Mouse (Mus musculus) liver, embryonic 14.5 days (tissue): ENCODE results near the gene Adam8. TPM values are rescaled to one million over a fixed set of nuclear protein-coding genes. Genes with fewer than 3 reads are reported as not detected.

Source experiments
- ATAC-seq: fragments of 200-750 bp; cut with Nextera tagmentation; 2 replicates; pipeline ENCODE4 v1.8.0; 2017; ENCODE audit warnings: moderate number of reproducible peaks, mild to moderate bottlenecking, moderate library complexity; ENCODE audit not compliant: insufficient read depth
- DNase-seq, 3 experiments: peaks; one replicate each; pipeline ENCODE4 v3.0.0-alpha.2; 2012 to 2013; ENCODE audit warnings: low read depth in 3 of 3, low spot score in 3 of 3
- H3K27ac ChIP-seq: fragments of 300-500 bp; sonication (generic); 2 replicates; pipeline ENCODE4 v1.5.1; 2014; ENCODE audit warnings: moderate library complexity, mild to moderate bottlenecking, control low read depth, inconsistent platforms
- H3K27me3 ChIP-seq: fragments of 300-500 bp; sonication (generic); 2 replicates; pipeline ENCODE4 v1.6.1; 2014; ENCODE audit warnings: mild to moderate bottlenecking, low read length, moderate library complexity; ENCODE audit not compliant: control insufficient read depth, insufficient read depth
- H3K36me3 ChIP-seq: fragments of 300-500 bp; sonication (generic); replicated peaks from 2 replicates; pipeline ENCODE4 v1.6.1; 2014; ENCODE audit warnings: low read depth; ENCODE audit not compliant: control insufficient read depth, insufficient read depth
- H3K4me1 ChIP-seq, 2 experiments: fragments of 200-500 bp in 1 of 2; fragments of 300-500 bp in 1 of 2; sonication (generic) in 1 of 2; replicated peaks; 2 replicates each; pipeline ENCODE4 v1.6.1; 2012 to 2014; ENCODE audit warnings: antibody characterized with exemption in 1 of 2, inconsistent platforms in 1 of 2, low read length in 1 of 2; ENCODE audit not compliant: control insufficient read depth in 2 of 2, insufficient read depth in 2 of 2
- H3K4me2 ChIP-seq: fragments of 300-500 bp; sonication (generic); 2 replicates; pipeline ENCODE4 v1.6.1; 2014; ENCODE audit warnings: low read depth, mild to moderate bottlenecking, control low read depth, moderate library complexity
- H3K4me3 ChIP-seq, 2 experiments: fragments of 200-500 bp in 1 of 2; fragments of 300-500 bp in 1 of 2; sonication (generic) in 1 of 2; 2 replicates each; pipeline ENCODE4 v1.5.1; 2012 to 2014; ENCODE audit warnings: low read depth in 2 of 2, low read length in 2 of 2, mild to moderate bottlenecking in 2 of 2, control low read depth in 1 of 2, inconsistent platforms in 1 of 2, moderate library complexity in 1 of 2; ENCODE audit not compliant: insufficient read depth in 1 of 2
- H3K9ac ChIP-seq: fragments of 300-500 bp; sonication (generic); replicated peaks from 2 replicates; pipeline ENCODE4 v1.6.1; 2014; ENCODE audit warnings: mild to moderate bottlenecking, control low read depth, moderate library complexity
- H3K9me3 ChIP-seq: fragments of 300-500 bp; sonication (generic); 2 replicates; pipeline ENCODE4 v1.6.1; 2016; ENCODE audit warnings: low read length, mixed read lengths; ENCODE audit not compliant: control insufficient read depth
- CTCF ChIP-seq: IDR thresholded peaks from 2 replicates; pipeline ENCODE4 v1.5.1; 2016; ENCODE audit warnings: antibody characterized with exemption, low read depth, control low read depth
- EP300 ChIP-seq: IDR thresholded peaks from 2 replicates; pipeline ENCODE4 v1.6.1; 2016; ENCODE audit warnings: antibody characterized with exemption, low read depth
- WGBS: fragments of 180-500 bp; shearing (Covaris S2); extraction: QIAGEN DNeasy Blood & Tissue Kit; methylation state at CpG from one replicate; pipeline ENCODE4 v1.1.7; 2014; ENCODE audit not compliant: insufficient replicate concordance; 5-methylcytosine and 5-hydroxymethylcytosine counted together
- polyA plus RNA-seq, 2 experiments: library from polyadenylated mRNA; depleted of rRNA in 1 of 2; stranded (reverse) in 1 of 2; unstranded in 1 of 2; fragments of >200 nt; fragmentation: Nextera tagmentation in 1 of 2; extraction: Ambion mirVana in 1 of 2; gene quantifications; 2 replicates each; pipeline versions ENCODE4 v1.2.1 to v1.2.3; 2012 to 2014

Gene Adam8
- polyA plus RNA-seq, 2 experiments: 0.46 to 0.83 TPM

DNA sequence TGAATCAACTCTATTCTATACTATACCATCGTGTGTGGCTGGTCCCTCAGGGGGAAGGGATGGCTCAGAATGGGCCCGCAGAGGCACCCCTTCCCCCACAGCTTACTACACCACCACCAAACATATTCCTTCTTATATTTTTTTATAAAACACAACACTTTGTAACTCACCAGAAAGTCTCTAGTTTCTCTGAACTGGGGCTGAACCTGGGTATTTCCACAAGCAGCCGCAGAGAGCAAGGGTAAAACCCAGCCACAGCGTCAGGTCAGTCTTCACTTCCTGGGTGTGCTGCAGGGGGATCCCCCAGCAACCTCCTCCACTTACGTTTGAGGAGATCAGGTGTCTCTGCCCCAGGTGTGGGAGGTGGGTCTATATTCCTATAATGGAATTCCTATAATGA lies 23.9 kb downstream of the Adam8 start:
- H3K4me3 ChIP-seq: no peak overlapping the region
- TF ChIP-seq EP300 (no peak), CTCF (no peak)
- ATAC-seq: no peak
- H3K9me3 ChIP-seq: no peaks in the 10 kb centered on the region
- 47% methylated on average over 5 of the region's 5 CpGs for WGBS
- H3K4me1 ChIP-seq: no peaks in the 10 kb centered on the region; a peak in 1 of 4 replicates
- no peak overlapping the region for H3K27ac ChIP-seq
- no peak overlapping the region for H3K4me2 ChIP-seq
- H3K9ac ChIP-seq: no peak overlapping the region
- no peaks in the 10 kb centered on the region; the same call in 1 of the 2 replicates for H3K27me3 ChIP-seq
- no peaks in the 10 kb centered on the region for H3K36me3 ChIP-seq
- DNase-seq: no peak

DNA sequence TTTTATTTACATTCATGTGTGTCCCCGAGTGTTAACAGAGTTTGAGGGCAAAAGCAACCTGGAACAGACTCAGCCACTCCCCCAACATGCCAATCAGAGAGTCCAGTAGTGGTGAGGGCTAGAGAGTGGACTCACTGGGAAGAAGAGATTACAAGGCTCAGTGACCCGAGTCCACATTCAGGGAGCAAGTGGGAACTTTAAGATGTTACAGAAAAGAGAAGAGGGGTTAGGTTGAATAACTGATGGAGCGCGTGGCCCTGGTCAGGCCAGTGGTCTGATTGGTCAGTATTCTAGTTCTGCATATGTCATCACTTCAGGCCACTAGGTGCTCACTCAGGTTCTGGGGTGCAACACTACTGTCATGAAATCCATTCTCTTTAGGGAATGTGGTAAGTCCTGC lies 25.2 kb downstream of the Adam8 start:
- H3K4me1 ChIP-seq: no peaks in the 10 kb centered on the region; a peak in 1 of 4 replicates
- no peak overlapping the region for H3K4me2 ChIP-seq
- H3K9me3 ChIP-seq: no peaks in the 10 kb centered on the region
- WGBS: 23% methylated on average over 4 of the region's 4 CpGs
- H3K36me3 ChIP-seq: no peaks in the 10 kb centered on the region
- no peak overlapping the region for H3K27ac ChIP-seq
- no peak for ATAC-seq
- no peak overlapping the region for H3K4me3 ChIP-seq
- H3K9ac ChIP-seq: no peak overlapping the region
- no peak for DNase-seq
- no peaks in the 10 kb centered on the region; the same call in 1 of the 2 replicates for H3K27me3 ChIP-seq
- no peak for TF ChIP-seq CTCF
- no peak for TF ChIP-seq EP300

DNA sequence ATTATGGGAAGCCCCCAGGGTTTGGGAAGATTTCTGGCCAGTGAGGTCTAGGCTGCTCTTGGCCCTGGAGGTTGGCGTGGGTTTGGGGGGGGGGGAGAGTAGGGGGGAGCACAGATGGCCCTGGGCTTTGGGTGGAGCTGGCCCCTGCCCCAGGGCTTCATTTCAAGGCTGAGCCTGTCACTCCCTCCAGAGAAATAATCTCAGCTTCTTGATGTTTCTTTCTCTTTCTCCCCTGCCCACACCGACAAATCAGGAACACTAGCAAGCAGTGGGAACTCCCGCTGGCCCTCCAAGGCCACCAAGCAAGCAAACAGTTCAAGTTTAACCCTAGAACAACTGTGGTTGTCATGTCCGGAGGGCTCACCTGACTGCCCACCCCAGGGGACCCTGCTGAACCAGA lies 28.5 kb downstream of the Adam8 start:
- Histone ChIP-seq H3K4me3 (no peak overlapping the region), H3K27me3 (no peaks in the 10 kb centered on the region; the same call in 1 of the 2 replicates), H3K9me3 (no peaks in the 10 kb centered on the region), H3K36me3 (no peaks in the 10 kb centered on the region), H3K4me1 (no peaks in the 10 kb centered on the region), H3K4me2 (no peak overlapping the region), H3K27ac (no peak overlapping the region), H3K9ac (no peak overlapping the region)
- DNase-seq (no peak), ATAC-seq (no peak)
- TF ChIP-seq EP300 (no peak), CTCF (no peak)
- WGBS: 43% methylated on average over 4 of the region's 4 CpGs

DNA sequence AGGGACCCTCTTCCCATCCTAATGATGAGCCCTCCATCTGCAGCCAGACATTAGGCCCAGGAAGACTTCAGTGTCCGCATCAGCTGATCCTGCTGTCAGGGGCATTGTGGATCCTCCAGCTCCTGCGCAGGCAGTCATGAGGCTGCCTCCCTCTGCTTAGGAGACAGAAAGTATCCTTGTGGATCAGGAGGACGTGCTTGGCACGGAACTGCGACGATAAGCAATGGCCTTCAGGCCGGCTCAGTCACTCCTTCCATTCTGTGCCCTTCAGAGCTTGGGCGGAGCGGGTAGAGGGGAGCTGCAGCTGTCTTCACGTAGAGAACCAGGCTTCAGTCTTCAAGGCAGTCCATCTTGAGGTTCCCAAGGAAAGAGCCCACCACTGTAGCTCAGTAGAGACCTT lies 31.2 kb downstream of the Adam8 start:
- ATAC-seq (no peak), DNase-seq (no peak)
- H3K9me3 ChIP-seq: no peaks in the 10 kb centered on the region
- H3K27ac ChIP-seq: no peak overlapping the region
- TF ChIP-seq CTCF (no peak), EP300 (no peak)
- no peak overlapping the region for H3K9ac ChIP-seq
- 61% methylated on average over 10 of the region's 10 CpGs for WGBS
- no peaks in the 10 kb centered on the region for H3K4me1 ChIP-seq
- no peak overlapping the region for H3K4me2 ChIP-seq
- peaks cover 2% of the 10 kb centered on the region; the same call in 1 of the 2 replicates for H3K27me3 ChIP-seq
- H3K4me3 ChIP-seq: no peak overlapping the region
- no peaks in the 10 kb centered on the region for H3K36me3 ChIP-seq

DNA sequence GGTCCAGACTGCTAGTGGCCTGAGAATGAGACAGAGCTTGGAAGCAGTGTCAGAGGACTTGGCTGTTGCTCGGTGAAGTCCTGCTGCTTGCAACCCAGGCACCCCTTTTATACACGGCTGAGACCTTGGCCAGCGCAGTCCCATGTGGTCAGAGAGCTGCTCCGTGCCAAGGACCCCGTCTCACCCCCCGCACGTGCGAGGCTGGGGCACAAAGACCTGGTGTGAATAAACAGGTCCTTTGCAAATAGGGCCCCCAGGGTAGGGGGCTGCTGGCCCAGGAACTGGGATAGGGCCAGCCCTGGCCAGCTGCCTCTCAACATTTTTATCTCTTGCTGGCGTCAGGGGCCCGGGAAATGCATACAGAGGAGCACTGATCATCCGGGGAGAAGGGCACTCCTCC lies 34.4 kb downstream of the Adam8 start:
- no peak for TF ChIP-seq CTCF
- no peak for TF ChIP-seq EP300
- Histone ChIP-seq H3K9me3 (no peaks in the 10 kb centered on the region), H3K4me3 (no peak overlapping the region), H3K36me3 (no peaks in the 10 kb centered on the region), H3K4me2 (no peak overlapping the region), H3K9ac (no peak overlapping the region), H3K27me3 (peaks cover 2% of the 10 kb centered on the region; the same call in 1 of the 2 replicates), H3K27ac (no peak overlapping the region), H3K4me1 (peaks cover 0 to 4% of the 10 kb centered on the region in 2 experiments; a peak in 1 of 4 replicates)
- ATAC-seq: no peak
- no peak for DNase-seq
- WGBS: 26% methylated on average over 11 of the region's 11 CpGs
